Mouse (Mus musculus): ENCODE results near the gene Card11. TPM values are rescaled to one million over a fixed set of nuclear protein-coding genes. Genes with fewer than 3 reads are reported as not detected.

Card11 gene
- 0.43 and 0.55 TPM in 2 replicates for polyA plus RNA-seq (2015; fragmentation: Nextera tagmentation; extraction: Ambion mirVana)

- Histone ChIP-seq H3K4me1 (replicated peaks; ENCODE audit: control insufficient read depth, insufficient read depth, low read length) (no peaks in the 10 kb centered on the region), H3K9me3 (ENCODE audit: control insufficient read depth) (no peaks in the 10 kb centered on the region), H3K27ac (ENCODE audit: low read depth, low read length) (no peak within 1 kb of the TSS), H3K4me3 (ENCODE audit: low read depth, low read length) (no peak within 1 kb of the TSS), H3K27me3 (replicated peaks; ENCODE audit: control insufficient read depth, insufficient read depth, low read length) (no peaks in the 10 kb centered on the region), H3K9ac (ENCODE audit: low read depth, low read length) (no peak within 1 kb of the TSS), H3K4me2 (replicated peaks; ENCODE audit: low read depth) (no peak within 1 kb of the TSS; the same call in 1 of the 2 replicates), H3K36me3 (ENCODE audit: control insufficient read depth, insufficient read depth) (no peaks in the 10 kb centered on the region)
- ATAC-seq = 0 out of 2 replicates have a peak, but pooled peaks have one; percentile 25
- WGBS = 44% methylated on average over 10 of the region's 10 CpGs
- TF ChIP-seq CTCF (IDR thresholded peaks at IDR 0.05; ENCODE audit: low read depth) = no peak
Observed at GRCm38 (mm10) chr5:141000349-141000748, at the start of gene Card11. Card11 (minus strand) TSS chr5:141000582.

DNA sequence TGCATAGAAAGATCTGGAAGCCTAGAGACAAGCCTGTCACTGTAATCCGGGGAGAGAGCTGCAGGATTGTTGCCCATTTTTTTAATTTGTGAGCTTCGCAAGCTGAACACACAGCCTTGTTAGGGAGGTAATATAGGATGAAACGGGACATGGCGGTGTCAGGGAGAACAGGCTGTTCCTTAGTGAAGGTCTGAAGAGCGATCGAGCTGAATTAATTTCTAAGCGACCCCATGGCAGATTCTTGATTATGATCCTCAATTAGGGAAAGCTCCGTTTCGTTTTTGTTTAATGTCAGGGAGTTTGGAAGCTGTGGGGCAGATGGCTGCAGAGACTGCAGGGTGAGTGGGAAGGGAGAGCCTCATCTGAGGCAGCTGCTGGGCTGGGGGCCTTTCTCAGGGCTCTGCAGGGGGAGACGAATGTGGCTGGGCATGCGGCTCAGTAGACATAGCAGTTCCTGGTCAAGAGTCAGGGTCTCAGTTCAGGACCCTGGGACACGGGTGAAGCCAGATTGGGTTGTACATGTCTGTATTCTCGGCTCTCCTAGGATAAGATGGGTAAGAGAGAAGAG, 47.4 kb upstream of the Card11 start:
- 69% methylated on average over 13 of the region's 13 CpGs for WGBS
- ATAC-seq = no peak
- H3K9ac ChIP-seq (ENCODE audit: low read depth, low read length) = no peak overlapping the region
- H3K27ac ChIP-seq (ENCODE audit: low read depth, low read length) = no peak overlapping the region
- H3K4me1 ChIP-seq (replicated peaks; ENCODE audit: control insufficient read depth, insufficient read depth, low read length) = no peaks in the 10 kb centered on the region
- H3K9me3 ChIP-seq (ENCODE audit: control insufficient read depth) = no peaks in the 10 kb centered on the region
- no peaks in the 10 kb centered on the region for H3K36me3 ChIP-seq (ENCODE audit: control insufficient read depth, insufficient read depth)
- H3K27me3 ChIP-seq (replicated peaks; ENCODE audit: control insufficient read depth, insufficient read depth, low read length) = no peaks in the 10 kb centered on the region
- TF ChIP-seq CTCF (IDR thresholded peaks at IDR 0.05; ENCODE audit: low read depth) = no peak
- H3K4me2 ChIP-seq (replicated peaks; ENCODE audit: low read depth) = no peak overlapping the region
- H3K4me3 ChIP-seq (ENCODE audit: low read depth, low read length) = no peak overlapping the region

DNA sequence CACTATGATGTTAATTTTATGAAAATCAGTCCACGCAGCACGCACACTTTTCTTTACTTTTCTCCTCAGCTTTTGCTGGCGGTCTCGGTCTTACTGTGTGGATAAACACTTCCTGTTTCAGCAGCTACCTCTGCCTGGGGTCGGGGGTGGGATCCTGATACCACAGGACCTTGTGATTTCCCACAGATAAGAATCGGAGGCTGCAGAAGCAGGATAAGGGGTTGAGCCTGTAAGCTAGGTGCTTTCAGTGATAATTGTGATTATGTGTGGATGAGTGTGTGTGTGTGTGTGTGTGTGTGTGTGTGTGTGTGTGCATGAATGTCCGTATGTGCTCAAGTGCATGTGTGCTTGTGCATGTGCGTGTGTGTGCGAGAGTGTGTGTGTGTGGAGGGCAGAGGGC, 44.6 kb upstream of the Card11 start:
- no peak for ATAC-seq
- WGBS = 80% methylated on average over 9 of the region's 9 CpGs
- H3K9me3 ChIP-seq (ENCODE audit: control insufficient read depth) = no peaks in the 10 kb centered on the region
- H3K36me3 ChIP-seq (ENCODE audit: control insufficient read depth, insufficient read depth) = no peaks in the 10 kb centered on the region
- H3K27me3 ChIP-seq (replicated peaks; ENCODE audit: control insufficient read depth, insufficient read depth, low read length) = no peaks in the 10 kb centered on the region
- no peaks in the 10 kb centered on the region for H3K4me1 ChIP-seq (replicated peaks; ENCODE audit: control insufficient read depth, insufficient read depth, low read length)
- H3K4me2 ChIP-seq (replicated peaks; ENCODE audit: low read depth) = no peak overlapping the region
- H3K4me3 ChIP-seq (ENCODE audit: low read depth, low read length) = no peak overlapping the region
- H3K27ac ChIP-seq (ENCODE audit: low read depth, low read length) = no peak overlapping the region
- no peak overlapping the region for H3K9ac ChIP-seq (ENCODE audit: low read depth, low read length)
- TF ChIP-seq CTCF (IDR thresholded peaks at IDR 0.05; ENCODE audit: low read depth) = no peak

- Histone ChIP-seq H3K9ac (ENCODE audit: low read depth, low read length) (no peak overlapping the region), H3K4me2 (replicated peaks; ENCODE audit: low read depth) (no peak overlapping the region), H3K27ac (ENCODE audit: low read depth, low read length) (no peak overlapping the region), H3K4me3 (ENCODE audit: low read depth, low read length) (no peak overlapping the region), H3K36me3 (ENCODE audit: control insufficient read depth, insufficient read depth) (no peaks in the 10 kb centered on the region), H3K4me1 (replicated peaks; ENCODE audit: control insufficient read depth, insufficient read depth, low read length) (no peaks in the 10 kb centered on the region), H3K27me3 (replicated peaks; ENCODE audit: control insufficient read depth, insufficient read depth, low read length) (no peaks in the 10 kb centered on the region), H3K9me3 (ENCODE audit: control insufficient read depth) (no peaks in the 10 kb centered on the region)
- 54% methylated on average over 19 of the region's 19 CpGs for WGBS
- ATAC-seq = no peak
- no peak for TF ChIP-seq CTCF (IDR thresholded peaks at IDR 0.05; ENCODE audit: low read depth)
Observed at GRCm38 (mm10) chr5:141043654-141044447, 43.5 kb upstream of the Card11 start.

DNA sequence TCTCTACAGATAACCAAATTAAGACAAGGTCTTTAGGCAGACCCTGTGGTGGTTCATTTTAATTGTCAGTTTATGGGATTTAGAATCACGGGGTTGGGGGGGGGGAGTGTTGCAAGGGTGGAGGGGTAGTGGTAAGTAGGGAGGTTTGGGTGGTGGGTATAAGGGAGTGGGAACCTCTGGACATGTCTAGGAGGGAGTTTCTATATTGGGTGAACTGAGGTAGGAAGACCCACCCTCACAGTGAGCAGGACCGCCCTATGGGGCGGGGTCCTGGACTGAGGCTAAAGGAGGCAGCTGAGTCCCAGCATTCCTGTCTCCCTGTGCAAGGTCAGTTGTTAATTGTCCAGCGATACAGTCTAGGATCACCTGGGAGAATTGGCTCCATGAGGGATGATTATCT, 42.0 kb upstream of the Card11 start:
- Histone ChIP-seq H3K4me3 (ENCODE audit: low read depth, low read length) (no peak overlapping the region), H3K9me3 (ENCODE audit: control insufficient read depth) (no peaks in the 10 kb centered on the region), H3K9ac (ENCODE audit: low read depth, low read length) (no peak overlapping the region), H3K4me1 (replicated peaks; ENCODE audit: control insufficient read depth, insufficient read depth, low read length) (no peaks in the 10 kb centered on the region), H3K4me2 (replicated peaks; ENCODE audit: low read depth) (no peak overlapping the region), H3K36me3 (ENCODE audit: control insufficient read depth, insufficient read depth) (no peaks in the 10 kb centered on the region), H3K27ac (ENCODE audit: low read depth, low read length) (no peak overlapping the region), H3K27me3 (replicated peaks; ENCODE audit: control insufficient read depth, insufficient read depth, low read length) (no peaks in the 10 kb centered on the region)
- 79% methylated on average over 4 of the region's 4 CpGs for WGBS
- no peak for TF ChIP-seq CTCF (IDR thresholded peaks at IDR 0.05; ENCODE audit: low read depth)
- no peak for ATAC-seq

DNA sequence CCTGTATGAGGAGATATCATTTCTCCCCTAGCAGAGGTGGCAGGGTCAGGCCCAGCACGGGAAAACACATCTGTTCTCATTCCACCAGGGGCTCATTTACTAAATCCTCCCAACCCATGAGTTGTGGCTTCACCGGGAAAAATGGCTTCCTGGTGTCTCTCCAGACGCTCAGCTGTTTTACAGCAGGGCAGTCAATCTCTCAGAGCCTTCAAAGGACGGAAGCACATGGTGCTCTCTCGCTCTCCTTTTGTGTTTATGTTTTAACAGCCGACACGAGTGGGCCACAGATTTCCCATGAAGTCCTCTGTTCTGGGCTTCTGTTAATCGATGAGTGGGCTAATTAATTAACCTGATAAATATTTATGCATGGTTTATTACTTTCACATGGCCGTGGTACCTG, 40.5 kb upstream of the Card11 start:
- Histone ChIP-seq H3K9ac (ENCODE audit: low read depth, low read length) (no peak overlapping the region), H3K36me3 (ENCODE audit: control insufficient read depth, insufficient read depth) (no peaks in the 10 kb centered on the region), H3K4me1 (replicated peaks; ENCODE audit: control insufficient read depth, insufficient read depth, low read length) (no peaks in the 10 kb centered on the region), H3K27ac (ENCODE audit: low read depth, low read length) (no peak overlapping the region), H3K4me3 (ENCODE audit: low read depth, low read length) (no peak overlapping the region), H3K27me3 (replicated peaks; ENCODE audit: control insufficient read depth, insufficient read depth, low read length) (no peaks in the 10 kb centered on the region), H3K9me3 (ENCODE audit: control insufficient read depth) (no peaks in the 10 kb centered on the region), H3K4me2 (replicated peaks; ENCODE audit: low read depth) (no peak overlapping the region)
- ATAC-seq = no peak
- TF ChIP-seq CTCF (IDR thresholded peaks at IDR 0.05; ENCODE audit: low read depth) = no peak
- 49% methylated on average over 9 of the region's 9 CpGs for WGBS
